Mouse (Mus musculus) Patski (cell line): Measurements from ENCODE around the gene Ephb3. TPM values are rescaled to one million over a fixed set of nuclear protein-coding genes. Genes with fewer than 3 reads are reported as not detected.

Experiments used
- ATAC-seq: fragments of 100-300 bp; one replicate; pipeline ENCODE4 v1.8.0; 2021
- CTCF ChIA-PET: fragments of 350-600 bp; sonication (Branson Sonifier 250); formaldehyde crosslinking; loops from one replicate; lab custom pipeline; 2022; ENCODE audit warnings: inconsistent platforms; lab: Charles Lee
- POLR2A ChIA-PET: fragments of 350-600 bp; sonication (Branson Sonifier 250); formaldehyde crosslinking; loops from one replicate; lab custom pipeline; 2022; ENCODE audit warnings: antibody characterized with exemption, inconsistent platforms; lab: Charles Lee
- DNase-seq: peaks from one replicate; pipeline ENCODE4 v3.0.0-alpha.2; 2011; ENCODE audit warnings: low read depth, low spot score
- H3K27me3 ChIP-seq: fragments of 371-371 bp; one replicate; pipeline ENCODE4 v1.5.1; 2021
- CTCF ChIP-seq: fragments of 100-300 bp; IDR thresholded peaks from one replicate; pipeline ENCODE4 v1.5.1; 2021
- in situ Hi-C: fragments of 300-500 bp; cut with MboI; formaldehyde crosslinking; loops from 3 replicates; pipeline ENCODE4 v1.11.1; 2018; ENCODE audit warnings: low pct_unique_long_range_greater_than_20kb, mixed read lengths
- polyA plus RNA-seq: library from polyadenylated mRNA; unstranded; gene quantifications from one replicate; pipeline ENCODE4 v1.2.3, GENCODE M21; 2021

Gene Ephb3
- polyA plus RNA-seq, 1 experiment from 2014 or later, result 6.3 TPM

DNA sequence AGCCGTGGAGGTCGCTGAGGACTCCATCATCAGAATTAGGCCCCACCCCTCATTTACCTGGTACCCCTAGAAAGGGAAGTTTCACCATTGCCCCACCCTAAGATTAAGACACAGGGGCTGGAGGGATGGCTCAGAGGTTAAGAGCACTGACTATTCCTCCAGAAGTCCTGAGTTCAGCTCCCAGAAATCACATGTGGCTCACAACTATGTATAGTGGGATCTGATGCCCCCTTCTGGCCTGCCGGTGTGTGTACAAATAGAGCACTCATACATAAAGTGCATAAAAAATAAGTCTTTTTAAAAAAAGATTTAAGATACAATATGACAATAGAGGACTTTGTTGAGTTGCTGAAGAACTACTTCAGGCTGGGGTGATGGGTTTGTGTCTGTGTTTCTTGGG is 16.2 kb upstream of the Ephb3 start:
- in situ Hi-C loops, result loop anchor here (10.0 kb wide), 2 partner anchors 274 to 384 kb away; no protein-coding TSS in a partner anchor

DNA sequence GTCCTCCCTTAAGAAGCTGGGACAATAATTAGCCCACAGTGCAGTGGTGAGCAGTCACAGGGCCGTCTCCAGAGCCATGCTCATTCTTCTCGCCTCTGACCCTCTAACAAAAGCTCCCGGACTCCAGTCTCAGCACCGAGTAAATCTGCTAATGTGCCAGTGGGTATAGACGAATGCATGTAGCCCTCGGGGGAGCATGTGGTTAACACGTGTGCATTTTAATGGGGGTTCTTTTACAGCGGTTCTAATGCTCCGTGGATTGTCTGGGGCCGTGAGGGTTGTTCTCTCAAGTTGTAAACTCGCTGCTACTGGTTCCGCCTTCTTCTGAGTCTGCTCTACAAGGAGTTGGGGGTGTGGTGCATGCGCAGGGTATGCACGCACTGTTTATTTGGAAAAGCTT is 13.0 kb upstream of the Ephb3 start:
- ChIA-PET CTCF (interaction anchor here (1.5 to 2.7 kb wide), 2 partner anchors 10 to 13 kb away, joined by 3 to 13 read pairs; partner anchors contain the start of gene Ephb3), POLR2A (no interaction called here)
- in situ Hi-C loops, result no loop called here
- DNase-seq (no peak), ATAC-seq (no peak)
- H3K27me3 ChIP-seq, result peaks cover 27% of the 10 kb centered on the region
- no peak for TF ChIP-seq CTCF

More for the DNA sequence above, 16.2 kb upstream of the Ephb3 start:
- peak; percentile 52 for TF ChIP-seq CTCF
- ATAC-seq, result no peak
- peaks cover 10% of the 10 kb centered on the region for H3K27me3 ChIP-seq
- ChIA-PET POLR2A (no interaction called here), CTCF (no interaction called here)
- DNase-seq, result no peak

DNA sequence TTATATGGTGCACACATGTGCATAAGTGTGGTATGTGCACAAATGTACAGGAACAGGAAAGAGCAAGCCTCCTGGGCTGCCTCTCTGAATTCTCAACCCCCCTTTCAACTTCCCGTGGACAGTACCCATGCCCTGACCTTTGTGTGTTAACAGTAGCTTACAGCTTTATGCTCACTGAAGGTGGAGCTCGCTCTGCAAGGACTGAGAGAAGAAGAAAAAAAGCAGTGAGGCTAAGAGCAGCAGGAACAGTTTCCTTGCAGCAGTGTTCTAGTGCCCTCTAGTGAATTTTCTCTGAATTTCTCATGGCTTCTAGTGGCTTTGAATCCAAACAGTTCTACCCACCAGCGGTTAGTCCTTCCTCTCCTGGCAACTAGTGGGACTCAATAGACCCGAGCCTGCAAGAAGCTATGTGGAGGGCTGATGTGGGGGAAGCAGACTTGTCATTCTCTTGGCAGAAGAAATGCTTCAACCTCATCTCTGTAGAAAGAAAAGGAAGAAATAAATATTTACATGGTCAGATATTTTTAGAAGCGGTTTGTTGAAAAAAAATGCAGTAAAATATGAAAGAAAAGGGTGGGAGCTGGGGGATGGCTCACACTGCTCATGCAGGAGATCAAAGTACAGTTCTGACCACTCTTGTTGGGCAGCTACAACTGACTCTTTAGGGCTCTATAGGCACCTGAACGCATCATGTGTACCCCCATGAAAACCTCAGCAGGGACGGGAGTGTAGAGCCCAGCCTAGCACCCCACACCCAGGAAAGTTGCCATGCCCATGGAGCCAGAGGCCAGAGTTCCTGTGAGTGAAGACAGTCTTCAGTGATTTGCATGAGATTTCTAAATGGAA is 11.8 kb upstream of the Ephb3 start:
- CTCF ChIA-PET, result interaction anchor here (0.7 to 2.7 kb wide), 10 partner anchors 9 to 230 kb away, joined by 3 to 13 read pairs (median 4); partner anchors contain the start of gene Ephb3
- TF ChIP-seq CTCF, result peak; percentile 87
- DNase-seq (peak; percentile 25), ATAC-seq (peak; percentile 70)
- peaks cover 27% of the 10 kb centered on the region for H3K27me3 ChIP-seq
- in situ Hi-C loops, result no loop called here
- POLR2A ChIA-PET, result no interaction called here

DNA sequence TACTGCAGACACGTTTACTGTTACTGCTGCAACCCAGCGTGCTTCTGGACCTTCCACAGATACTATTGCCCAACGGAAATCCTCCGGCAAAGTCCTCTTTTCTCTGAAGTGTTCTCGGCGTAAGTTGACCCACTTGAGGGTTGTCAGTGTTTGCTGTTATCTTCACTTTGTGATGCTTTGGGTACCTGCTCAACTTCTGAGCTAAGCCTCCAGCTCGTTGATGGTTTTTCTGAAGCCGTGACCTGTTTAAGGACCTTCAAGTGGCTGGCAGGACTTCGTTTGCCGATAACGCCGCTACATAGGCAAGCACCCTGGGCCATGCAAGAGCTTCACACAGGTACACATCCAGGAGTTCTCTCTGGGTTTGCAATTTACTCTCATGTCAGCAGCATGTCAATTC is 10.4 kb upstream of the Ephb3 start:
- ATAC-seq (no peak), DNase-seq (no peak)
- ChIA-PET CTCF (no interaction called here), POLR2A (interaction anchor here (0.6 kb wide), 1 partner anchor 11 kb away, joined by 3 read pairs; no protein-coding TSS in a partner anchor)
- TF ChIP-seq CTCF, result no peak
- in situ Hi-C loops, result no loop called here
- H3K27me3 ChIP-seq, result peaks cover 24% of the 10 kb centered on the region

DNA sequence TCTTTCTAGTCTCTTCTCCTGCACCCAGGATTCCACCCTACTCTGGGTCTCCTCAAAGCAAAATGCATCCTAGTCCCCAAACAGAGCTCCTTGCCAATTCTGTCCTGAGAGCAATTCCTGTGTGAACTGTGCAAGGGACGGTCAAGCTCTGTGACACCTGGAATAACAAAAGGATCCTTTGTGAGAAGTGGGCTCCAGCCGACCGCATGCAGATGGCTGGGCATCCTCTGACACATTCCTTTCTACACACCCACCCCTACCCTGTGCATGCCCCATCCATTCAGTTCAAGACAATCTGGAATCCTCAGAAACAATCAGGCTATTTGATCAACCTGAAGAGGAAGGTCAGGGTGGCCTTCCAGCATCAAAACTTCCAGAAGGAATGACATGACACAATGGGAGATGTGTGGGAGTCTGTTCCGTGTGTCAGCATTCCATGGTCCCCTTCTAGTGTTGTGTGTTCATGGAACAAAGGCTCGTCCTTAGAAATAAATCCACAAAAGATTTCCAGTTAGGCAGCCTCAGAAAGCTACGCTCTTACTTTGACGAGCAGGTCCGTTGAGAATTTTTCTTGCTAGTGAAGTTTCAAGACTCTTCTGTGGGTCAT is 9.2 kb upstream of the Ephb3 start:
- in situ Hi-C loops, result no loop called here
- POLR2A ChIA-PET, result no interaction called here
- CTCF ChIA-PET, result interaction anchor here (1.2 to 1.4 kb wide), 2 partner anchors 86 to 391 kb away, joined by 3 to 4 read pairs; no protein-coding TSS in a partner anchor
- DNase-seq (no peak), ATAC-seq (no peak)
- no peak for TF ChIP-seq CTCF
- peaks cover 24% of the 10 kb centered on the region for H3K27me3 ChIP-seq

DNA sequence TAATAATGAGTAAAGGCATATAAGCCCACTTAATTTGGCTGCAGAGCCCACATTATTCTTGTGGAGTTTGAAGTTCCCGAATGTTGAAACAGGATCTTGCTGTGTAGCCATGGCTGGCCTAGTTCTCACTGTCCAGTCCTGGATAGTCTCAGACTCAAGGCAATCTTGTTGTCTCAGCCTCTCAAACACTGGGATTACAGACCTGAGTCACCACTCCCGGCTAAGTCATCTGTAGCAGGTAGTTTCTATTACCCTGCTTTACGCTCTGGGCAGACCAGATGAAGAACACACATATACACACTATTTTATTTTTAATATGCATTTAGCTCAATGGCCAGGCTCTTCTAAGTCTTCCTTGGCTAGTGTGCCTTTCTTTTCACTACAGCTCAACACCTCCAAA is 8.0 kb upstream of the Ephb3 start:
- DNase-seq (no peak), ATAC-seq (no peak)
- POLR2A ChIA-PET, result no interaction called here
- CTCF ChIA-PET, result interaction anchor here (1.7 kb wide), 1 partner anchor 196 kb away, joined by 3 read pairs; no protein-coding TSS in a partner anchor
- no peak for TF ChIP-seq CTCF
- in situ Hi-C loops, result no loop called here
- peaks cover 34% of the 10 kb centered on the region for H3K27me3 ChIP-seq

DNA sequence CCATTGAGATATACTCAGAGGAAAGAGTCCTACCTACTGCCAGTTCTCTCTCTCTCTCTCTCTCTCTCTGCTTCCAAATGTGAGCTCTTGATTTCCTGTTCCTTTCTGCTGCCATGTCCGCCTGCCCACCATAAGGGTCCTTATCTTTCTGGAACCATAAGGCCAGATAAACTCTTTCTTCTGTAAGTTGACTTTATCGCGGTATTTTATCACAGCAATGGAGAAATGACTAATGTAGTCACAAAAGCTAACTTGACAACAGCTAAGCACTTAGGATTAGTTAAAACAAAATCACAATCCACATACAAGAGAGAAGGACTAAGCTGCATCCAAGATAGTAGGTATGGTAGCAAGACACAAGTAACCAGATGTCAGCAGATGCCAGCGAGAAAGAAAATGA is 7.0 kb upstream of the Ephb3 start:
- no peak for DNase-seq
- CTCF ChIA-PET, result interaction anchor here (1.7 kb wide), 1 partner anchor 195 kb away, joined by 3 read pairs; no protein-coding TSS in a partner anchor
- in situ Hi-C loops, result no loop called here
- no peak for ATAC-seq
- H3K27me3 ChIP-seq, result peaks cover 34% of the 10 kb centered on the region
- POLR2A ChIA-PET, result no interaction called here
- TF ChIP-seq CTCF, result no peak

DNA sequence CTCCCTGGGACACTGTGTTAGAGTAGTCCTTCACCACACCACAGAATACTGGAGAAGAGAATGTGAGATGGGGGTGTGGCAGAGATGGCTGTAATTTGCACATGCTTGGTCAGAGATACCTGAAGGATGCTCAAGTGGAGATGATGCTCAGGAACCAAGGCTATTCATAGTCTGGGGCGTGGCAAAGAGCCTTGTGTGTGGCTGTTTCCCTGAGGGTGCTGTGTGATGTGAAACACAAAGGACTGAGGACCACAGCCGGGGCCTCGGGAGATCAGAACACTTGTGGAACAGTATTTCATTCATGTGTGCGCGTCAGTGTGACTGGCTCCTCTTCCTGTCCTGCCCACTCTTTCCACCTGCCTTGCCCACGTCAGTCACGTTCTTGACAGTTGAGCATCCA is 6.5 kb upstream of the Ephb3 start:
- in situ Hi-C loops, result no loop called here
- no peak for TF ChIP-seq CTCF
- CTCF ChIA-PET, result interaction anchor here (1.3 to 5.3 kb wide), 4 partner anchors 17 to 215 kb away, joined by 3 to 30 read pairs (median 3); no protein-coding TSS in a partner anchor
- peaks cover 34% of the 10 kb centered on the region for H3K27me3 ChIP-seq
- DNase-seq (no peak), ATAC-seq (no peak)
- POLR2A ChIA-PET, result no interaction called here

DNA sequence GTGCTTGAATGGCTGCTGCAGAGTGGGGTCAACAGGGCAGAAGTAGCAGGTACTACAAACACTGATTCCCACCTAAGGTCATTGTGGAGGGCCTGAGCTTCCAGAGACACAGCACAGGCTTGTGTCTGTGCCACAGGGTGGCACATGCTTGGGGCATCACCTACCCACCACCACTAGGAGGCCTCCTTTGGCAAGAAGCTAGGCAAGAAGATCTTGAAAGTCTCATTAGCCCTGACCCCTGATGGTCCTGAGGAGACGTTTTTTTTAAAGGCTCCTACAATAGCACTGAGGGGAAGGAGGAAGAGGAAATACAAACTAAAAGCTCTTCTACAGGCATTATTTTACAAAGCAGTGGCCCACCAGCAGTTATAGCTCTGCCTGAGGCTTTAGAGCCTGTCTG is 6.0 kb upstream of the Ephb3 start:
- ChIA-PET CTCF (interaction anchor here (0.7 to 5.3 kb wide), 7 partner anchors 12 to 249 kb away, joined by 3 to 30 read pairs (median 3); no protein-coding TSS in a partner anchor), POLR2A (no interaction called here)
- no peak for DNase-seq
- TF ChIP-seq CTCF, result no peak
- H3K27me3 ChIP-seq, result peaks cover 34% of the 10 kb centered on the region
- in situ Hi-C loops, result no loop called here
- no peak for ATAC-seq

DNA sequence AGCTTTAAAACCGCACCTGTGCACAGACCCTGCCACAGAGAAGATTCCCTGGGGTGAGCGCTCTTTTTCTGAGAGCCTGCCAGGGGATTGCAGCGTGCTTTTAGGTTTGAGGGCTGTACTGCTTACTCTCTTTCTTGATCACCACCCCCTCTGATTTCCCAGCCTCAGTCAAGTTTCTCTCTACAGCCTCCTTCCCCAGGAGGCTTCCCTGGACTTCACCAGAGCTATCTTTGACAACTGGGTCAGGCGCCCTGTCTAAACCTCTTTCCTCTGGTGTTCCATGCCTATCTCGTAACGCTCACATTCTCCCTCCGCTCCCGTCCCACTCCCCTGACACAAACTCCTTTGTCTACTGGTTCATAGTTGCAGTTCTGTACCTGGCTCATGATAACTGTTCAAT is 5.1 kb upstream of the Ephb3 start:
- H3K27me3 ChIP-seq, result peaks cover 27% of the 10 kb centered on the region
- in situ Hi-C loops, result no loop called here
- ChIA-PET CTCF (interaction anchor here (0.7 to 5.3 kb wide), 8 partner anchors 13 to 248 kb away, joined by 3 to 30 read pairs (median 3); no protein-coding TSS in a partner anchor), POLR2A (no interaction called here)
- no peak for TF ChIP-seq CTCF
- ATAC-seq (no peak), DNase-seq (no peak)
